Mouse (Mus musculus) cerebellum, adult 8-10 months (tissue): ENCODE results near the gene Olfr366.
"Not testable (repeated sequence)": the region's sequence is repeated elsewhere in the genome, so short reads cannot be mapped to it uniquely, and the experiment has no call there.

Experiments used
- DNase-seq: peaks from one replicate; pipeline ENCODE4 v3.0.0; 2022

Olfr366 gene

DNA sequence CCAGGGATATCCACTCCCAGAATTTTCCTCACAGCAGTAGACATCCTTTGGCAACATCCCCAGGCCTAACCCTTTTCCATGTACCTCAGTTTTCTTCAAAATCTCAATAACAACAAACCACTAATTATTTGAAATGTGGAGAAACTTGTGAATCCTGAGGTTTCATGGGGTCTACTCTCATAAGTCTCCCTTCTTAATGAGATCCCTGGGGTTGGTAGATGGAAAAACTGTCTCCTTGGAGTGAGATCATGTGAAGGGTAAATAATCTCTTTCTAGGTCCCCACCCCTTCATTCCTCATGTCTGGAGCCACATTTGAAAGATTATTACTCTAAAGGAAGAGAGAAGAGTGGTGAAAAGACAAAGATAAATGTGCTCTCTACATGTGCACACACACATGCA lies at the start of gene Olfr366:
Gene Olfr366, plus strand, starts transcription at position 301 of the 400 bp plus-strand sequence.
- DNase-seq = no peak

DNA sequence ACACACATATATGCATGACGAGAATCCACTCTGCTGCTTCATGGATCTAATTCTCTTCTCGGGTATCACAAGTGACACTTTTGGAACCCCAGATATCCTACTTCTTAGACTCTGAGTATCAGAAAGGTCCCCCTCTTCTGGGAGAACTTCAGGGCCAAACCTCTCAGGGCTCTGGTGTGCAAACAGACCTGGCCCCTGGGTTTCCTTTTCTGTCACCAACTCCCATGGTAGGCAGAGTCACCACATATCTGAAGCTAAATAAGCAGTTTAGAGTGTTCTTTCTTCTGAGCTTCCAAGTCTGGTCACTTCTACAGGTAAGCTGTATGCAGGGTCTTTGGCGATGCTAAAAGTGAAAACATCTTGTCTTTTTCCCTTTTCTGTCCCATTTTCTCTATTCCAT lies 23.5 kb upstream of the Olfr366 start, which contains the start of gene Olfr365:
Gene Olfr365, plus strand, starts transcription at position 301 of the 400 bp plus-strand sequence.
- no peak for DNase-seq

DNA sequence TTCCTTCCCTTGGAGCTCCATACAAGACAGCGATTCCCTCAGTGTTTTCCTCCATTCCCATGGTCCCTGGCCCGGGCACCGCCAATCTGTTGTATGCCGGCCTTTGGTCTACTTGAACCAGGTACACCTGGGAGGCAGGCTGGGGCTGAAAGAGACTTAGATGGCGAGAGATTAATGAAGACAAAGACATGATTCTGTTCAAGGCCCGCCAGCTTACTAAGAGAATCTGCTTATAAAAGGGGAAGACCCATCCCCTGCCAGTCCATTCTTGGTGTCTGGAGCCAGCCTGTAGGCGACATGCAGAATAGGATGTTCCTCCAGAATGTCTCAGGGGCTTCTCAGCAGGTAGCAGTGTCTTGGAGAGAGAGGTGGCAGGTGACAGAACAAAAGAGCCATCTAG lies 50.4 kb downstream of the Olfr366 start:
- DNase-seq = not testable (repeated sequence)
